Mouse (Mus musculus): ENCODE results near the gene Vps51.

Vps51 gene

DNA sequence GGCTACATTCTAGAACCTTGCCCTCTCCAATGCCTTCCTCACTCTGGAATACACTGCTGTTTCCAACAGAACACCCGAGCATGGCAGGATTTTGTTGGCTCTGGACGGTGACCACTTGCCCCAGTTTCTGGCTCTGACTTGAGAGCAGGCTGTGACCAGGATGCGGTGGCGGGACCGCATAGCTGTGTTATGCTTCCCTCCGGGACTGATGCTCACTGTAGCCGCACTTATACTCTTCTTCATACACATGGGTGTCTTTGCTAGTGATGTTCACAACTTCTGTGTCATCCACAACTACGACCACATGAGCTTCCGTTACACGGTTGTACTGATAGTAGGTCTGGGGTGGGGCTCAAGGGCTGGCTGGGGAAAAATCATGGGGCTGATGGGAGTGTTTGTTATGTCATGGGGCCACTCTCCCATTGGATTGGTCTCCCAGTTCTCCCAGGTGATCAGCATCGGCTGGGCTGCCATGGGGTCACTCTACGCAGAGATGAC, 3.0 kb upstream of the Vps51 start, which contains the start of gene Tmem262:
Gene Tmem262, plus strand, starts transcription at position 51 of the 498 bp plus-strand sequence.
- no peak for DNase-seq

DNA sequence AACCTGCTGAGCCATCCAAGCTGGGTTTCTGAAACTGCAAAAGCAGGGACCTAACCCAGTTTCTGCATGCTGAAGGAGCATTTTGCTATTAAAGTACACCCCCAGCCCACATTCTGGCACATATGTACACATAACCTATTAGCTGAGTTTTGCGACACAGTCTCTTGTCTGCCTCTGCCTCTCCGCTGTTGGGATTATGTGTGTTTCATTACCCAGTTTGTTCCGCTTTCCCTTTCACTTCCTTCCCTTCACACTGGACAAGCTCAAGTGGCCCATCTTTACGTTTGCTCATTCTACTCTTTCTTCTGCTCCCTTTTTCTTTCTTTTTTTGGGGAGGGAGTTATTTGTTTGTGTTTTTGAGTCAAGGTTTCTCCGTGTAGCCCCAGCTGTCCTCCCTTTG, 3.1 kb downstream of the Vps51 start:
- no peak for DNase-seq

GRCm38 (mm10) chr19:6071261-6071660, 5.8 kb downstream of the Vps51 start:
- DNase-seq: no peak

- DNase-seq: no peak
Observed at GRCm38 (mm10) chr19:6070571-6071250, 6.3 kb downstream of the Vps51 start.

- no peak for DNase-seq
Observed at GRCm38 (mm10) chr19:6069851-6070250, 7.2 kb downstream of the Vps51 start.

DNA sequence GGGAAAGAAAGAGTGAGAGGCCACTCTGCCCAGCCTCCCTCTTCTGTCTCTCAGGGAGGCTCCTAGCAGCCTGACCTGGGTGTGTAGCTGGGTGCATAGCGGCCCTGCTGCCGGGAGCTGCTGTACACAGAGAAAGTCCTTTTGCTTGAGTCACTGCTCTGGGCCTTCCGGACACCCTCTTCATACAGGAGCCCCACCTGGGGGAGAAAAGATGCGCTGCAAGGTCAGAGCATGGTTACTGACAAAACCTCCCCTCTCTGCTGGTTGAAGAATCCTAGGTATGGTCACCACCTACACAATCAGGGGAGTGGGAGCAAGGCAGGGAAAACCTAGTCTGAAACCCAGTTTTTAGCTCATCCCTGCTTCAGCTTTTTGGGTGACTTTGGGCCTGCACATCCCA, 8.1 kb downstream of the Vps51 start:
- no peak for DNase-seq

DNA sequence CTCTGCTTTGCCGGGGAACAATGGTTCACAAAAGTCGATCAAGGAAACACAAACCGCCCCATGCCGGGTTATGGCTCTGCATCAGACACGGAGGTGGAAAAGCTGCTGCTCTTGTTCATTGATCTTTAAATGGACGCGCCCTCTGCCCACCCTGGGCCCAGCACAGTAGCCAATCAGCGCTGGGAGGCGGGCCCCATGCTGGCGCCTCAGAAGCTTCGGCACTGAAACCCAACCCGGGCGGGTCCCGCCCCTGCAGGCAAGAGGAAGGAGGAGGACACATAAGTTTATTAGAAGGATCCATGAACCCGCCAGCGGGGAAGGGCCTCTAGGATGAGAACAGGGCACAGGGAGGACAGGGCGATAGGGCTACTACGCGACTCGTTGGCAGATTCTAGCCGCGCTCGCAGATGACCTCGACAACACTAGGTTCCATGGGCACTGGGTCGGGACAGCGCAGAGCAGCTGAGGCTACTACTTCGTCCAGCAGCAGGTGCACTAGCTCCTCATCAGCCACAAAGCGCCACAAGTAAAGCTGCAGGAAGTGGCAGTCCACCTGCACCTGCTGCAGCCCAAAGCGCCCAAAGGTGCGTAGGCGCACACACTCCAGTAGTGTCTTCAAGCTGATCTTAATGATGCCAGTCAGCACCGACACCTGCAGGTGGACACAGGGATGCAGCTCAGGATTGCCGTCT, 9.2 kb downstream of the Vps51 start, which contains the start of gene Tm7sf2:
Gene Tm7sf2, minus strand, starts transcription at position 650 of the 692 bp plus-strand sequence.
- peak; percentile 92 for DNase-seq

DNA sequence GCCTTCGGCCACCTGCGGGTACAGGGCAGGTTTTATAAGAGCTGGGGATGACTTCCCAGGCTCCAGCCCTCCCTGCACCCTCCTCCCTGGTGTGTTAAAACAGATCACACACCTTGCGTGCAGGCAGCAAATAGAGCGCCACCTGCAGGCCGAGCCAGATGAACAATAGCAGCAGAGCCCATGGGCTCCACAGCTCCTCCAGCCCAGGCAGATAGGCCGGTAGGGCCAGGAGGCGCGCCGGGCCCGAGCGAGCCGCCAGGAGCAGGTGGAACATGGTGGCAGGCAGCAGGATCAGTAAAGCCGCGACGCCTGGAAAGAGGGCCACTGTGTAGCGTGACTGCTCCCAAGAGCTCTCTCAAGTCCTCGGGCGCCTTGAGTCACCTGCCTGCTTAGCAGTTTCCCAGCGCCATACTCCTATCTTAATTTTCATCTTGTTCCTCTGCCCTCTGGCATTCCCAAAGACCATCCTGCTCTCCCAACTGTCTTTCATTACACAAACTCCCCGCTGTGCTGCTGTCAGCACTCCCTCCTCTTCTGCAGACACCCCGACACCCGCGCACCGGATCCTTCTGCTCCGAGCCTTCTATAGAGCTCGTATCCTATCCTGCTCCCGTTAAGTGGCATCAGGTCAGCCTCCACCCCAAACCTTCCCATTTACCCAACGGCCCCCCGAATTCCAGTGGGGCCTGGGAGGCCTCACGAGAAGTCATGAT, 9.9 kb downstream of the Vps51 start:
- peak; percentile 87 for DNase-seq

DNA sequence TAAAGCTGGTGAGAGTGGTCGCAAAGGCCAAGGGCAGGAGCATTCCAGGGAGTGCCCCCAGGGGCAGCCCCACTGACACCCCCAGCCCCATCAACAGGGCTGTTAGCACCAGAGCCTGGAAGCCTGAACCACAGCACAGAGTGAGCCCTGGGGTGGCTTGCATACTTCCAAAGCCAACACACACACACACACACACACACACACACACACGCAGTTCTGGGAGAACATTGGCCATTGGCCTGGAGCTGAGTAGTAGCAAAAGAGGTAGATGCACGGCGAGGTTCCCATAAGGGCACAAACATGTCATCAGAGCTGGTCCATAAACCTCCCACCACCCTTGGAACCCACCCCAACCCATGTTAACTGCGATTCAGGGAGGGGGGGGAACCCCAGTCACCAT, 10.5 kb downstream of the Vps51 start:
- DNase-seq: no peak

DNA sequence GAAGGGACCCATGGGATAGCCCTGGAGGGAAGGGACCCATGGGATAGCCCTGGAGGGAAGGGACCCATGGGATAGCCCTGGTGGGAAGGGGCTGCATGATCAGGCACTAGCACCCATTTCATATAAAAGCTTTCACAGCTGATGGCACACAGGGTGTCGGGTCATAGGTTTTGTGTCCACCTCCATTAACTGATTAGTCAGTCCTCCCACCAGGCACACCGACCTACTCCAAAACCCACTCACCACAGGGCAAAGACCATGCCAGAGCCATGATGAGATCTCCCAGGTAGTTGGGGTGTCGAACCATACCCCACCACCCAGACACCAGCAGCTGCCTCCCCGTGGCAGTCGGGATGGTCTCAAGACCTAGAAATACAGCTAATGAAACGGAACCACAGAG, 13.9 kb downstream of the Vps51 start:
- DNase-seq: no peak

DNA sequence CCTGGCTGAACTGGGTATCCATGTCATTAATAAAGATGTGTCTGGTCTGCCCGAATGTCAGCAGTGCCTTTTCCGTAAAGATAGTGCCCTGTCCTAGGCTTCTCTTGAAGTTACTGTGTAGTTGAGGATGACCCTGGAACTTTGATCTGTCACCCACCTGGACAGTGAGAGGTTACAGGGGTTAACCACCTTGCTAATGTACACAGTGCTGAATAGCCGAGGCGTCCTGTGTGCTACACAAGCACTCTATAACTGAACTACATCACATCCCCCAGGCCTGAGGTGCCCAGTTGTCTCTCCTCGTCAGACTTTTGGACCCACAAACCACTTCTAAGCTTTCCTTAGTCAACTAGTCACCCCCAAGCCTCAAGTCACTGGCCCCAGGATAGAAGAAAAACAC, 14.6 kb downstream of the Vps51 start:
- DNase-seq: no peak

- peak; percentile 53 for DNase-seq
Observed at GRCm38 (mm10) chr19:6061641-6062302, 15.3 kb downstream of the Vps51 start.

- DNase-seq: peak; percentile 95
Observed at GRCm38 (mm10) chr19:6061021-6061533, 16.0 kb downstream of the Vps51 start, which contains the start of gene Znhit2. Gene Znhit2 (plus strand): TSS chr19:6061192.

DNA sequence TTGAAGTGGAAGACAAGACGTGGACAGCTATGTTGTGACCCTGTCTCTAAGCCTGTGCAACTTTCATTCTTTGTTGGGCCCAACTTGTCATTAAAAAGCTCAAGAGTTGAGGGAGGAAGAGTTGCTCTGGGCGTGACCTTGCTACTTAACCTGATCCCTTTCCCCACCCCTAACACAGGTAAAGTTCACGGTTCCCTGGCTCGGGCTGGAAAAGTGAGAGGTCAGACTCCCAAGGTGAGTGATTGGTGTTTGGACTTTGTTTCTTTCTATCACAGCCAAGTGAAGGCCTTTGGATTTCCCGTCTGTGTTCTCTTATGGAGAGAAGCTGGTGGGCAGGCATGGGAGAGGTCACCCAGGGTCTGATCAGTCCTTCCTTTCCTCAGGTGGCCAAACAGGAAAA, 18.1 kb downstream of the Vps51 start:
- DNase-seq: no peak

- no peak for DNase-seq
Observed at GRCm38 (mm10) chr19:6058513-6058912, 18.5 kb downstream of the Vps51 start.

DNA sequence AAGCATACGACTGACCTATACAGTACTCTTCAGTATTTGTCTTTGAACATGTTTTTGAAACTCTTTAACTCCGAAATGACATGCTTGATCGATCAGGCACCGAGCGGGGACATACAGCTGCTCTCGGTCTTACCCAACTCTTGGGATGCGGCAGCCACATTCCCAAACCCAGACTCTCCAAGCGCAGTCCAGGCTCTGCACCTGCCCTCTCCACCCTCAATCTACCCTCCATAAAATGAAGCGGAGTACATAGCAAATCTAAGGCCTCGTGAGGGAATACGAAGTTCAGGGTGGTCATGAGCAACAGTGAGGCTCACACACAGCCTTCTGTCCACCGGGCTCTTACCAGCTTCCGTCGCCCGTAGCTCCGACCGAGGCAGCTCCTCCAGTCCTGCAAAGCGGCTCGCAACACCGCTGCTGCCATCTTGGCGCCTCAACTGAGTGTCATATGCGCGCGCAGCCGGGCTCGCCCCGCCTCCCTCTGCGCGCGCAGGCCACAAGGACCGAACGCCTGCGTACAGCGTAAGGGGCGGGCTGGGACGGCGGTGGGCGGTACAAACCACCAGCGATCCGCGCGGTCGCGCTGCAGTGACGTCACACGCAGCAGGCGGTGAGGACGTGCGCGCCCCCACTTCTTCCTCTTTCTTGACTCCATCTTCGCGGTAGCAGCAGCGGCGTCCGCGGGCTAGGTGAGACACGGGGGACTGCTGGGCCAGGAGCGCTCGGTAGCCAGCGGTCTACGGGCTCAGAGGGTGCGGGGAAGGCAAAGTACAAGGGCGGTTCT, 19.5 kb downstream of the Vps51 start, which contains the start of the genes Mrpl49 and Fau:
Gene Mrpl49, minus strand, starts transcription at position 473 of the 784 bp plus-strand sequence.
Gene Fau, plus strand, starts transcription at position 532 of the 784 bp plus-strand sequence.
- DNase-seq: peak; percentile 98

- DNase-seq: no peak
Observed at GRCm38 (mm10) chr19:6056696-6057095, 20.3 kb downstream of the Vps51 start.

DNA sequence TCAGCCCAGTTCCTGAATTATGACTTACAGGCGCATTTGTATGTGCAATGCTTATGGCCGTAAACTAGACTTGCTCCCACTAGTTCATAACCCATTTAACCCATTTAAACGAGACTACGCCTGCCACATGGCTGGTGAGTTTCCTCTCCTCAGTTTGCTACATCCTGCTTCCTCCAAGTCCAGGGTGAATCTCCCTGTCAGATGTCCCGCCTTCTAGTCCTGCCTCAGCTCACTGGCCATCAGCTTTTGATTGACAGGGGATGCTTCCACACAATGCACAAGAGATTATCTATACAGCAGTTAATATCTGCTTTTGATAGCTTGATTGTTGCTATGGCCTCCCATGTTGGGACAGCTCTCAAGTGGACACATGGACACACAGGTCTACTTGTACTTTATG, 22.7 kb downstream of the Vps51 start:
- peak; percentile 21 for DNase-seq

DNA sequence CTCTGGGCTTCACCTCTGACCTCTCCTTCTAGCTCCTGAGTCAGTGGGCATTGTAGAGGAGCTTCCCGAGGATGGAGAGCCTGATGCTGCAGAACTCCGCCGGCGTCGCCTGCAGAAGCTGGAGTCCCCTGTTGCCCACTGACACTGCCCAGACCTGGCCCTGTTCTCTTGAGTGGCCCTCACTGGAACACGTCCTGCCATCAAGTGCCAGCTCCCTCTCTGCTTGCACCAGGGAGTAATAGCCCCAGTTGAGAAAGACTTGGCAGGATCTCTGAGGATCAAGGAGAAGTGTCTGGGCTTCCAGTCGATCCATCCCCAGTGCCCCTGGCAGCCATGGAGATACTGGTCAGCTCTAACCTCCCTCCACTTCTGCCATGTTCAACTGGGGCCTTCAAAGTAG, 24.5 kb downstream of the Vps51 start:
- no peak for DNase-seq

- no peak for DNase-seq
Observed at GRCm38 (mm10) chr19:6048681-6049410, 28.2 kb downstream of the Vps51 start.

- DNase-seq: no peak
Observed at GRCm38 (mm10) chr19:6047899-6048166, 29.2 kb downstream of the Vps51 start.

All from retina, postnatal 1 day (tissue).